Mouse (Mus musculus) right cerebral cortex, postnatal 25 days (tissue): ENCODE measurements around the gene Fermt3.

Source experiments
- DNase-seq: peaks from one replicate; pipeline ENCODE4 v3.0.0; 2022

Gene Fermt3

DNA sequence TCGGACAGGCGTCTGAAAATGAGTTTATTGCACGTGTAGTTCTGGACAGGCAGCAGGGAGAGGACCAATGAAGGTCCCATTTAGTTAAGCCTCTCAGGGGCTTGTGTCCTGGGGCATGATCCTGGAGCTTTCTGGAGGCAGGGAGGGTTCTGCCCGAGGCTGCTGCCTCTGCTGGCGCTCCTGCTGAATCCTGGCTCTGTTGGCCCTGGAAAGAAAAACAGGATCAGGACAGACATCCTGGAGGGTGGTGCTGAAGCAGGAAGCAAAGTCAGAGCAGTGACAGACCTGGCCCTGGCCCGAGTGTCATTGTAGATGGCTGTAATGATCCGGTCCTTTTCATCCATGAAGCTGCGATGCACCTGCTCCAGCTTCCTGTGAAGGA lies 31.4 kb downstream of the Fermt3 start:
- DNase-seq = no peak

DNA sequence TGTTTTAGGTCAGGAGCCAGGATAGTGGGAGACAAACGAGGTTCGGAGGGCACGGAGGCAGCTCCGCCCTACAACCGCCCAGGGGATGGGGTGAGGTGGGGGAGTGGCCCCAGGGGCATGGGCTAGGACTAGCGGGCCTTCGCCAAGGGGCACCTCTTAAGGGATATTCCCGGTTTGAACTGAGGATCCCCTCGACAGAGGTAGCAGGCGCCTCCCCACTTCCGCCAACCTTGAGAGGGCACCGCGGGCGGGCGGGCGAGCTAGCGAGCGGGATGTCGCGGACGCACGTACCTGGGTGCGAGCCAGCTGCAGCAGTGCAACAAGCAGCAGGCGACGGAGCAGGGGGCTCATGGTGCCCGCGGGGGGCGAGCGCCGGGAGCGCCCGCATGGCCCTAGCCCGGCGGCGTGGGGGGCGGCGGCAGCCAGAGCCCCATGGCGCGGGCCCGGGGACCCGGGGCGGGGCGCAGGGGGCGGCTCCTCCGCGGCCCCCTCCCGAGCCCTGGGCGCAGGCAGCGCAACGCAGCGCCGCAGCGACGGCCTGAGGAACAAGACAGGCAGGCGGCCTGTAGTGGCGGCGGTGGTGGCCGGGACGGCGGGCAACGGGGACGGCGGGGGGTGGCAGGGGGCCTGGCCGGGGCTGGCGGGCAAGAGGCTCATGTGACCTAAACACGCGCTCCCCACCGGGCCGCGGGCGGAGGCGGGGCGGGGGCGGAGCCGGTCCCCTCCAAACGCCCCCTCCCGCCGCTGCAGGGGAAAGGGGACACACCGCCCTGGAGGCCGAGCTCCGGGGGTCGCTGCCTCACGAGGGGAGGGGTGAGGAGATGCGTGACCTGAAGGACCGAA lies 32.0 kb downstream of the Fermt3 start, which contains the start of gene Vegfb:
Gene Vegfb (minus strand): TSS at position 591 of the 843 bp plus-strand sequence.
- DNase-seq = peak; percentile 70

DNA sequence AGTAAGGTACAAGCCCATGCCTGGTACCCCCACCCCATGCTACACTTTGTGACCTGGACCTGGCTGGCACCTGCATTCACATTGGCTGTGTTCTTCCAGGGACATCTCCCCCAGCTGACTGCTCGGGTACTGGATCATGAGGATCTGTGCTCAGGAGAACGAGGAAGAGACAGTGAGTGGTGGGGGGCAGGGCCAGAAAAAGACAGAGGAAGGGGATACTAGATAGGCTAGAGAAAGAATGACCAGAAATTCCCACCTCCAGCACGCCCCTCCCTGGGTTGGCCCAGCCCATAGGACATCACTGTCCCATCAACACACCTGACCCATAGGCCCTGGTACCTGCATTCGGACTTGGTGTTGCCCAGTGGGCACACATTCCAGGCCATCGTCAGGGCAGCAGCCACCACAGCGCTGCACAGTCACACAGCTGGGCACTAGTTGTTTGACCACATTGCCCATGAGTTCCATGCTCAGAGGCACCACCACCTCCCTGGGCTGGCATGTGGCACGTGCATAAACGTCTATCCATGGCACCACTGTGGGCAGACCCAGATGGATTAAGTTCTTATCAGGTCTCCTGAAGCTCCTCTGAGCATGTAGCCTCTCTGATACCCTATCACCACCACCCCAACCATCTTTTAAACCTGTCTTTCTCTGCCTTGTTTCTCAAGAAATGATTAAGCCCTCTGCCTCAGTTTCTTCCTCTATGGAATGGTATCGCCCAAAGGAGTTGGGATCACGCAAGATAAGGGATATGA lies 33.1 kb downstream of the Fermt3 start:
- no peak for DNase-seq

DNA sequence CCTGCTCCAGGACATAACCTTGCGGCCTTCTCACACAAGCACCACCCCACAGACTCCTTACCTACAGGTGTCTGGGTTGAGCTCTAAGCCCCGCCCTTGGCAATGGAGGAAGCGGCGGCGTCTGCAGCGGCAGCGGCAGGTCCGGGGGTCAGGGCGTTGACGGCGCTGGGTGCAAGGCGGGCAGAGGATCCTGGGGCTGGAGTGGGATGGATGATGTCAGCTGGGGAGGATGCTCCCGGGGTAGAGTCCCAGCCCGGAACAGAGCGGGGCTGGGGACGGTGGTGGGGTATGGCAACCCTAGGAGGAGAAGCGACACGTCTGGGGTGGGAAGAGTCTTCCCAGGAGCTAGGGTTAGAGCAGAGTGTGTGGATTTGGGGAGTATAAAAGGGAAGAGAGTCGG lies 34.0 kb downstream of the Fermt3 start:
- DNase-seq = no peak

DNA sequence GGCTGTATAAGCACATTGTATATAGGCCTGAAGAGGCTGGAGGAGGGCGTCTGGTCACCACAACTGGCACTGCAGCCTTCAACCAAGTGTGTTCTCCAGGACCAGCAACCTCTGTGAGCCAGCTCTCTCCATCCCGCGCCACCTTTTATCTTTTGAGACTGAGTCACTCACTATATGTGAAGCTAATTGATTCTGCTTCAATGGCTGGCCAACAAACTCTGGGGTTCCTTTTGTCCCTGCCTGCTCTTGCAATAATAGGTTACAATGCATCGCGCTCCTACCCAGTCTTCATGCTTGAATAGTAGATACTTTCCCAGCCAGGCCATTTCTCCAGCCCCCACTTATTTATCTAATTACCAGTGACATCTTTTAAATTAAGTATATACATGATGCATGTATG lies 35.6 kb downstream of the Fermt3 start:
- DNase-seq = no peak

DNA sequence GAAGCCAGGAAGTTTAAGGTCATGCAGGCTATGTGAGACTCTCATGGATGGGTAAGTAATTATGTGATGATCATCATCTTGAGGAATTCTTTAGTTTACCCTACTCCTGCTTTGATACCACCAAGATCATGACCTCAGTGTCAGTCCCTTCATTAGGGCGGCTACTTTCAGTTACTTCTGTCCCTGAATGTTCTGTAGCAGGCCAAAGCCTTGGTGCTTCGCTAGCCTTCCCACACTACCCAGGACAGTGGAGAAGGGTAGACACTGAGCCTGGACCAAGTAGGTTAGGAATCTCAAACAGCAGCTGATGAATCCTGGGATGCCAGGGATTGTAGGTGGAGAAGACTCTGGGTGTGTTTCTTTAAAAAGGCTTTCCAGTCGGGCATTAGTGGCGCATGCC lies 37.8 kb downstream of the Fermt3 start:
- no peak for DNase-seq

DNA sequence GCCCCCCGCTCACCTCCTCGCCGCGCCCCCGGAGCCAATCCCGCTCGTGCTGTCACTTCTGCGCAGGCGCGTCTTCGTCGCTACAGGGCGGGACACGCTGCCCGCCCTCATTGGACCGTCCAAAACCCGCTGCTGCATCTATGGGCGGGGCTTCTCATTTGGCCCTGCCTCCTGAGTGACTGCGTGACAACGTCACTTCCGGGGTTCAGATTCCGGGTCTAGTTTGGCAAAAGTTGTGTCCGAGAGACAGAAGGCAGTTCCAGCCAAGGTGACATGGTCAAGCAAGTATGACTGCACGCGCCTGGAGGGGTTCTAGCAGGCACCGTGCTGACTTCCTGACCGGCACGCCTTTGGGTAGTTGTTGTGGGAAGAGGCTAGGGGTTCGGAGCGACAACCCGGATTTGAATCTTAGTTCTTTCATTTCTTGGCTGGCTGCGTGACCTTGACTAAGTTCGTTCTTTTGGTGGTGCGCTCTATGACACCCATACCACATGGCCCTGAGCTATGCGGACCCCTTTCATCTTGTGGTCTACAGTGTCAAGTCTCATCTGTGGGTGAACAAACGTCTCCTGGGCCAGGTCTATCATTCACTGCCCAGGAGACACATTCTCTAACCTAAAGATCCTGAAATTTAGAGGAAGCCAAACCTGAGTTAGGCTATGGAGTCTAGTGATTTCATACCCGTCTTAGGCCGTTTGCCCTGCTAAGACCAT lies 38.7 kb downstream of the Fermt3 start, which contains the start of gene Fkbp2:
Gene Fkbp2 (minus strand): TSS at position 121 of the 713 bp plus-strand sequence.
- DNase-seq = peak; percentile 99

DNA sequence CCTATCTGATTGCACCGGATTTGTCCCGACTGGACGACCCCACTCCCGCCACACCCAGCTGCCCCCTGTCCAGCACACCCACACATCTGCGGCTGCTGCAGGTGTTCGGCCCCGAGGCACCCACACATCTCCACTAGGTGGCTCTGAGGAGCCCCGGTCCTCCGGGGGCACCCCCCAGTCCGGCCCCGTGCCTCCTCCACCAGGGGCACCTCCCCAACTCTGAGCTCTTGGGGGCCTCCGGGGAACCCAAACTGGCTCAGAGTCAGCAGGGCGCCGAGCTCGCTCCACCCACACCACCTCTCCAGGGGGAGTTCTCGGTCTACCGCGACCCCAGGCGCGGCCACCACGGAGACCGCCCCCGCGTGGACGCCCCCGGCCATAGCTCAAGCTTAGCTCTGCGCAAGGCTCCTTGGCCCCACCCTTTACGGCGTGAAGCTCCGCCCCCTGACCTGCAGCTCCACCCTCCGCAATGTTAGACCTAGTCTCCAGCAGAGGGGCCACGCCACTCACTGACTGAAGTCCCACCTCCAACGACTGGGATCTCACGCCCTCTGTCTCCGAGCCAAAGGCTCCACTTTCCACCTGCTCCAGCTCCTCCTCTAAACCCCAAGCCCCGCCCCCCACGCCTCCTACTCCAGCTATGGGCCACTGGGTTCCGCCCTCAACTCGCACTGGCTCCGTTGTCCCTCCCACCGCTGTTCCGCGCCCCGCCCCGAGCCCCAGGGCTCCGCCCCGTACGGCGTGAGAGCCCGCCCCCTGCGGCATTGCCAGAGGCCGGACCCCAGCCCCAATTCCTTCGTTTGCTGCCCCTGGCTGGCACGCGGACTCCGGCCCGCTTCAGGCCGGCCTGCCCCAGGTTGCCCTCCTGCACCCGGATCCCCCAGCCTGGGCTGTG lies 39.5 kb downstream of the Fermt3 start:
- peak; percentile 99 for DNase-seq

DNA sequence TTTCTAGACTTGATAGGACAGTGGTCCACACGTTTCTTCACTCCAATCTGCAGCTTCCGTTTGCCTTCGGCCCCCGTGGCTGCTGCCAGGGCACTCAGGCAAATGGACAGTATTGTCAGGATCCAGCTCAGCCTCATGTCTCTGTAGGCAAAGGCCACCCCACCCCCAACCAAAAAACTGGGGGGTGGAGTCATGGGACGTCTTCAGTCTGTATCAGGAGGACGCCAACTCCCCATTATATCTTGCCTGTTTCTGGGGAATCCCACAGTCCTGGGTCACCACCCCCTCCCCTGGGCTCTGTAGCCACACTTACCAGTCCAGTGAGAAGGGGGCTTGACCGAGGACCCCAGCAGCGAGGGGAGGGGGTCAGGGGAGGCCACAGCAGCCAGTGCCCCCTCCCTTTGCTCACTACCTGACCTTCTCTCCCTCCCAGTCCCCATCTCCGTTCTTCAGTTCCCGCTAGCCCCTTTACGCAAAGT lies 40.2 kb downstream of the Fermt3 start:
- DNase-seq = no peak

DNA sequence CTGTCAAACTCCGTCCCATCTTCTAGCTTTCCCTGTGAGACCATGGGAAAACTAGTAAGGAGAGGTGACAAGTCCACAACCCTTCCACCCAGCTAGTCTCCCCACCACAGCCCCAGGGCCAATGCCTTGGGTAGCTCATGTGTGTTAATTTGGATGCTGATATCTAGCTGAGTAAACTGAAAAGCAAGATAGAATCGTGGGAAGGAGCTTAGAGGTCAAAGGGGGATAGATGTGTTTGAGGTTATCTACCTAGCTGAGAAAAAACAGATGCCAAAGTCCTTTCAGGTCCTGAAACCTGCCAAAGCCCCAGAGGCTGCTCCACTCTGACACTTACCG lies 40.7 kb downstream of the Fermt3 start:
- no peak for DNase-seq

DNA sequence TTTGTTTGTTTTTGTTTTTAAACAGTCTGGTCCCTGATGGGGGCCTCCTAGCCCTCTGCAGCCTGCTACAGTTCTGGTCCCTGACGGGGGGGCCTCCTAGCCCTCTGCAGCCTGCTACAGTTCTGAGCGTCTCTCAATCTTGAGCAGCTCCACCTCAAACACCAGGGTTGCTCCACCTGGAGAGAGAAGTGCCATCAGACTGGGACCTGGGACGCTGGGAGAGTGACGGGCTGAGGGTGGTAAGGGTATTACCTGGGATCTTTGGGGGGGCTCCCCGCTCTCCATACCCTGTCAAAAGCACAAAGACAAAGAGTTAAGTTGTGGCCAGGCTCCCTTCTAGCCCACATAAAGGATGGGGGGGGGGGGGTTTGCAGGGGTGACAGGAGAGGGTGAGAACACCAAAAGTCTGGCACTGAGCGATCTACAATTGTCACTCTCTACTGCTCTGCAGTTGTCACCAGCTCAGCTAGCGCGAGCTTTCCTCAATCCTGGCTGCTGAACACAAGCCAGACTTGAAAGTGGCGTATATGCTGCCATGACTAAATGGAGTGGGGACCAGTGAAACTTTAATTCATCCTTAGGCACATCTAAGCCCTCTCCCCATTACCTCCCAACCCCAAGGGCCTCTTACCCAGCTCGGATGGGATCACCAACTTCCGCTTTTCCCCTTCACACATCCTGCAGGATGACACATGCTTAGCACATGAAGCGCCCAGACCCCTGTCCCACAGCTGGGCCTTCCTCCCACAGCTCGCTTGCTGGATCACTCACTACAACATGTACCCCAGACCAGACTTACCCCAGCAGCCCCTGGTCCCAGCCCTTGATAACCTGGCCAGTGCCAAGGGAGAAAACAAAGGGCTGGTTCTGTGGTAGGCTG lies 41.3 kb downstream of the Fermt3 start:
- no peak for DNase-seq

DNA sequence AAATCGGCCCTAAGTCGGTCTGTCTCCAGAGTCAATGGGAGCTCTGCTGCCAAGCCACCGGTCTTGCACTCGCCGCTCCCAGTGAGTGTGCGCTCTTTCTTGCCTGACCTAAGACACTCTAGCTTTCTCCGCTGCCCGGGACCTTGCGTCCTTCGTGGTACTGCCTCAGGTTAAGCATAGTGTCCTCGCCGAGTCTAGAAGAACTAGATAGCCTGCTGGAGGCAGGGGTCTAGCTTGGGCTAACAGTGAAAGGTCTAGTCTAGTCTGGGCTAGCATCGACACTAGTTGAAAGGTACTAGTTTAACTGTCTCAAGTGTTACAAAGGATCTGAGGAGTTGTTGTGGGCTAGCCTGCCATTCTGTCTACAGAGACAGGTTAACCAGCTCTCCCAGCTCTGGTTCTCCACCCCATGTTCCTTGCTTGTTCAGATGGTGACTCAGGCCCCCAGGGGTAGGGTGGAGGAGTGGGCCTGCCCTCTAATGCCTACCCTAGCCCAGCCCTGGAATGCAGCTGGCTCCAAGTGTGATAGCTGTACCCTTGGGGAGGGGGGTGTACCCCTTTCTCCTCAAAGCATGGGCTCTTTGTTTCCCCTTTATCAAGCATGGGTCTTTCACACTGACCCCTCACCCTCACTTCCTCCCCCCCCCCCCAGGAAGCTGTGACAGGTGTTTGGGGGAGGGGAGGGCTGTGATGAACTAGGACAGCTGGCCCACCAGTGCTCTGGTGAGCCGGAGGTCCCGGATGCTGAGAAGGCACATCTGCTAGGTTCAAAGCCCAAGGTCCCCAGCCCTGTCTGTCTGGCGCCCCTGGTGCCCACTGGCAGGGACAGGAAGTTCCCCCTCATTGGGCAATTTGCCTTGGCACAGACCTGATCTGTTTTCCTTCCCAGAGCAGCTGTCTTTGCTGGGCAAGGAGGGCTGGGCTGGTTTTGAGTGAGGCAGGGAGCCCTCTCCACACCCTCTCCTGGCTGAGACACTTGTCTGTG lies 43.4 kb downstream of the Fermt3 start, which contains the start of gene Plcb3:
Gene Plcb3 (minus strand): TSS at position 934 of the 985 bp plus-strand sequence.
- DNase-seq = peak; percentile 52

DNA sequence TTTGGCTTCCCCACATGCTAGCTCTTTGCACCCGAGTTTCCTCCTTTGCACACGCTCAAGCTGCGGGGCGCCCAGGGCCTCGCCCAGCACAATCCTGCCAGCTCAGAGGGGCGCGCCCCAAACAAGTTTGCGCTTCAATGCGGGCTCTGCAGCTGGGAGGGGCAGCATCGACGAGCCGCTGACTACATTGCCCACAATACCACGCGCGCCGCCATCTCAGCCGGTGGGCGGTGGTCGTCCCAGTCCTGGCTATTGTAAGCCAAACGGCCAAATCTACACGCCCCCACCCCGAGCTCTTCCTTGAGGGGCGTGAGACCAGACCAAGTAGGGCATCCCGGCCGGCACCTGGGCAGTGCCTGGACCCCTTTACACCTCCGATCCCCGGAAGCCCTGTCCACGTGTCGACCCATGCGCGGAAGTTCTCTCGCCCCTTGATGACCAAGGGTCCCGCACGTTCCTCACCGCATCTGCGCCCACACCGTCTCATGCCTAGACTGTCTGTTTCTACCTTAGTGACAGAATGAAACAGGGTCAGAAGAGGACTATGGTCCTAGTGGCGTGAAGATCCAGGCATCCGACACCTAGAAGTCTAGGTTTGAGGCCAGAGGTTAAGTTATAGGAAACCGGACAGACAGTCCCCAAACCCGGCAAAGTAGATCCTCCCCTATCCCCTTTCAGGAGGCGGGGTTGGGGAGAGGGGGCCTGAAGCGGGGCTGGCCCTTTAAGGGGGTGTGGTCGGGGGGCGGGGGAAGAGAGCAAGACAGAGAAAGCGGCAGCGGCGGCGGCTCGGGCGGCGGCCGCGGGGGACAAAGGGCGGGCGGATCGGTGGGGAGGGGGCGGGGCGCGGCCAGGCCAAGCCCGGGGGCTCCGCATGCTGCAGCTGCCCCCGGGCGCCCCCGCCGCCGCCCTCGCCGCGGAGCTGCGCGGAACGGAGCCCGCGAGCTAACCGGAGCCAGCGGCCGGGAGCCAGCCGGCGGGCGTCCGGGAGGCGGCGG lies 44.8 kb downstream of the Fermt3 start, which contains the start of gene Ppp1r14b:
Gene Ppp1r14b (plus strand): TSS at position 758 of the 995 bp plus-strand sequence.
- peak; percentile 84 for DNase-seq

DNA sequence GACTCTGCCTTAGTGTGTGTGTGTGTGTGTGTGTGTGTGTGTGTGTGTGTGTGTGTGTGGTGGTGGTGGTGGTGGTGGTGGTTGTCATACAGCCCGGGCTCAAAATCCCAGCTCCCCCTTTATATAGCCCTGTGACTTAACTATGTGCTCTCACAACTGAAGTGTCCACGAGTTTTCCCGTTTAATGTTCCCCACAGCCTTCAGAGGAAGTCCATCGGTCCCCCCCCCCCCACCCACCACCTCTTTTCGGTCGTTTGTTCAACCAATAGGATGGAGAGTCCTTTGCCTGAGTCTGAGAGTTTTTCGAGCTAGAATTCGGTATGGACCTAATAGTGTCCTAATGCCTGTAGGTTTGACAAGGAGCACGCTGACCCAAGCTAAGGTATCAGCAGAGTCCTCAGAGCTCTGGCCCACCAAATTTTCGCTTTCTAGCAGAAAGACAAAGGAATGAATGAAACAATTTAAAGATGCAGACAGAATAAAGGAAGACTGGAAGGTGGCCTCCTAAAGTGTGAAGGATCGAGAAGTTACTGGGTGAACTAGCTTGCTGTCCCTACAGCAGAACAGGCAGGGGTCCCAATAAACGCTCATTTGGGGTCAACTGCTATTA lies 45.6 kb downstream of the Fermt3 start:
- no peak for DNase-seq

DNA sequence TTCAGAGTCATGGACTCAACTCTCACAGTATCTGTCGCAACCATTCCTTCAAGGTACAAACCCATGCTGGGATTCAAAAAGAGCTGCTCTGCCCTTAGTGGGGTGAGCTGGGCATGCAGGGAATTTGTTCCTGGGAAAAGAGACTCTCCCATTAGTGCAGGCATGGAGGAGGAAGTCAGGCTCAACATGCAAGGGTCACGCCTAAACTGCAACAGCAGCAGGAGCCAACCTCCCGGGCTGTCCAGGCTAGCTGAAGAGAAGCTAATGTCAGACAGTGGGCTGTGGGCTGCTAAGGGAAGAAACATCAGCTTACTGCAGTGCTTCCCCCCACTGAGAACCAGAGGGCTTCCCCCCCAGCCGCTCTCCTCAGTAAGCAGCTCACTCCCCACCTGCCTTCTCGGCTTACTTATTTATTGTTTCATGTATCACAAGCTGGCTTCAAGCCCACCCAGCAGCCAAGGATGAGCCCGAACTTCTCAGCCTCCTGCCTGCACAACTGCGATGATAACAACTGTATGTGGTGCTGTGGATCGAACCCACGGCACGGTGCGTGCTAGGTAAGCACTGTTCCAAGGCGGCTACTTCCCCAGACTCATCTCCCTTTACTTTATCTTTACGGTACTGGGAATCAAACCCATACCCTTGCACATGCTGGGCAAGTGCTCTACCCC lies 46.9 kb downstream of the Fermt3 start:
- no peak for DNase-seq

DNA sequence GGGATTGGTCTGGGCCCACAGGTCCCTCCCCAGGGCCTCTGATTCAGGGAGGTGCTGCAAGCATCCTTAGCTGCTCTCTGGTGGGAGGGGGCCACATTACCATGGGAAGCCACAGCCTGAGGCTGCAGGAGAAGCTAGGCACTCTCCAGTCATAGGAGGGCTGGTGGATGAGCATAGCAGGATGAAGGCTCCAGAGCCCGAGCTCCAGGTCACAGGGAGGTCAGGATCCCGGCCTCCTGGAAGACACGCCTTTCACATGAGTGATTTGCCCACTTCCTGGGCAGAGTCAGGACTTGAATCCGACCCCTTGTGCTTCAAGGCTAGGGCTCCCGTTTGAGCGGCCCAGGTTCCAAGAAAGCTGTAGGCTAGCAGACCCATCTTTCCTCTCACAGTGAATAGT lies 47.6 kb downstream of the Fermt3 start:
- no peak for DNase-seq

DNA sequence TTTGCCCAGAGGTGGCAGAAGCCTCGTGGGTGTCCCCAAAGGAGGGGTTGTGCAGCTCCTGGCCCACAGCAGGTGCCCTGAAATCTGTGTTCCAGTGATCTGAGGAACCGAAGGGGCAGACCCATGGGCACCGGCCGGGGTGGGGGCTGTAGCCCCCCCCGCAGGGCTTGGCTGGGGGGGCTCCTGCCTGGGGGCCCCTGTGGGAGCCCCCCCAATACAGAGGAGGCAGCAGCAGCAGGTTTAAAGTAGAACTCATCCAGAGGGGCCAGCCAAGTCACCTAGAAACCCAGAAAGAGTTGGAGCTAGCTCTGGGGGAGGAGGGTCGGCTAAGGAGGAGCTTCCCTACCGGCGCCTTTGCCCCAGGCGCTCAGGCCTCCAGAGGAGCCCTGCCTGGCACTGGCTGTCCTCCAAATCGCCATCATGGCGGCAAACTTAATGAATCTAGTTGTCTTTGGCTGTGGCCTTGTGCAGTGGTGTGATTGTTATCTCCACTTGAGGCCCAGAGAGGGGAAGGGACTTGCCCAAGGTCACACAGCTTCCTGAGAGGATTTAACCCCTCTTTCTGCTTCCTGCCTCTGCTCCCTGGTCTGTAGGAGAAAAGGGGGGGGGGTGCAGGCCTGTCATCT lies 48.7 kb downstream of the Fermt3 start:
- DNase-seq = no peak
